Comparison of ENCODE assay signal across 13 mouse cellular contexts in the genomic region with DNA sequence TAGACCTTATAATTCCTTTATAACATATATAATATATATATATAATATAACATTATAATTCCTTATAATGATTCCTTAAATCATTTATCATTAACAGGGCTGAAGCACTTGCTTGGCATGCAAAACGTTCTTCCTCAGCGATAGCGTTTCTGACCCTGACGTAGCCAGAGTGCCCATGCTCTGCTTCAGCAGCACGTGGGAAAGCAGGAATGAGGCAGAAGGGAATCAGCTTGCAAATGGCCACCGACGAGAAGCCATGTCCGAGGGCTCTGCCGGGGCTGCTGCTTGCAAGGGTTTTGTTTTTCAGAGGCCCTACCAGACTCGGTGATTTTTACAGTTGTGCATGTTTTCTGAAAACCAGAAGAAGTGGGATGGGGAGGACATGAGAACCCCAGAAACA.
"Had no signal": no experiment of that assay in that cellular context is flagged by ENCODE, and none has a peak within 500 bp of the region (broad histone marks: within the 10 kb centered on the region; RNA-seq: fewer than 3 reads in every experiment).

No protein-coding gene starts in this region.

- H3K36me3 ChIP-seq: intestine, embryonic 15.5 days; limb, embryonic 13.5 days; midbrain, embryonic 10.5 days; midbrain, embryonic 15.5 days; neural tube, embryonic 12.5 days had no signal

- DNase-seq: kidney, adult 18-20 months; kidney, postnatal 14 days; left cerebral cortex, postnatal 4 days; right cerebral cortex, adult 18-20 months; right cerebral cortex, postnatal 25 days; thymus, adult 2 months; thymus, postnatal 25 days had no signal

- H3K9ac ChIP-seq: intestine, embryonic 15.5 days; limb, embryonic 13.5 days; liver, embryonic 14.5 days; midbrain, embryonic 15.5 days; neural tube, embryonic 12.5 days had no signal

- H3K9me3 ChIP-seq: intestine, embryonic 15.5 days; limb, embryonic 13.5 days; midbrain, embryonic 10.5 days; midbrain, embryonic 15.5 days; neural tube, embryonic 12.5 days had no signal

- H3K4me2 ChIP-seq: intestine, embryonic 15.5 days; limb, embryonic 13.5 days; midbrain, embryonic 15.5 days had no signal

- H3K27me3 ChIP-seq: intestine, embryonic 15.5 days; limb, embryonic 13.5 days had no signal

- H3K27ac ChIP-seq: intestine, embryonic 15.5 days; limb, embryonic 13.5 days; liver, embryonic 14.5 days; midbrain, embryonic 10.5 days; midbrain, embryonic 15.5 days; neural tube, embryonic 12.5 days had no signal

- H3K4me3 ChIP-seq: intestine, embryonic 15.5 days; limb, embryonic 13.5 days; midbrain, embryonic 10.5 days; midbrain, embryonic 15.5 days; neural tube, embryonic 12.5 days had no signal

- ATAC-seq: midbrain, embryonic 15.5 days had no signal

- H3K4me1 ChIP-seq: intestine, embryonic 15.5 days had no signal
